Mouse (Mus musculus) fibroblast of lung, adult 2 months (primary cell): ENCODE results near the gene Usb1.
A peak's percentile ranks its signal among the peaks of the same experiment; 100 is the strongest.

ENCODE experiments used
- DNase-seq: peaks from one replicate; pipeline ENCODE4 v3.0.0-alpha.2; 2011; ENCODE audit warnings: low read depth

Gene Usb1

DNA sequence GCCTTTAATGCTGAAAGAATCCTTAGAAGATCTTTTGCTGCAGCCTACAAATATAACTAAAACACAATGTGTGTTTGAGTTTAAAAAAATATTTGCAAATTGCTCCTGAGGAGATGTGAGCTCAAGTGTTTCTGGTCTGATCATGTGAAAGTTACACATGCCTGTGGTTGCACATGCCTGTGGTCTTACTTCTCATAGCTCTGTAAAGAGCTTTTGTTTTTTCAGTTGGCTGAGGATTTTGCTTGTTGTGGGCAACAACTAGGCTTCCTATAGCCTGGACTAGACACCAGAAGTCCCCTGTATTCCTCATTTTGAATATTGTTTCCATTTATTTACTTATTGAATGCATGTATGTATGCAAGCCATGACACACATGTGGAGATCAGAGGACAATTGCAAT is 4.3 kb downstream of the Usb1 start:
- peak; percentile 40 for DNase-seq

DNA sequence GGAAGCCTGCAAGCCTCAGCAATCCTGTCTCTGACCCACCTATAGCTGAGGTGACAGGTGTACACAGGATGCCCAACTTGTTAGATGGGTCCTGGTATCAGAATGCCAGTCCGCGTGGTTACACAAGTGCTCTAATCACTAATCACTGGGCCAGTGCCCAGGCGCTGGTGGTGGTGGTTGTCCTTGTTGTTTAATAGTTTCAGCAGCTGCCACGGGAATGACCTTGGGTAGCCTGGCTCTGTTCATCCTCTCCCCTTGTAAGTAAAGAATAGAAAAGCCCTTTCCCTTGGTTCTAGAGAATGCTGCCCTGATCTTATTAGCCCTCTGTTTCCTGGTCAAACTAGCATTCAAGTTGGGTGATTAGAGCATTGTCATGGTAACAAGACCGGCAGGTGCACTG is 9.6 kb downstream of the Usb1 start:
- no peak for DNase-seq

DNA sequence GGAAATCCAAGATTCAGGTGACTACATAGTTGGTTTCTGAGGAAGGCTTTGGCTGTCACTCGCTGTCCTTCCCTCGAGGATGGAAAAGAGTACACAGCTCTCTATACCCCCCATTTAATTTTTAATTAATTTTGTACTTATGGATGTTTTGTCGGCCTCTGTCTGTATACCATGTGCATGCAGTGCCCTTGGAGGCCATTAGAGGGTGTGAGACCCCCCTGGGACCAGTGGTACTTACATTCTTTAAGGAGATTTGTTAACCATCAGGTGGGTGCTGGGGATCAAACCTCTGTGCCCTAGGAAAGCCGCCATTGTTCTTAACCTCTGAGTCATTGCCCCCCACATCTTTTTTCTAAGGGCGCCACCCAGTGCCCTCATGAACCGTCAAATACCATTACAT is 12.6 kb downstream of the Usb1 start:
- no peak for DNase-seq

DNA sequence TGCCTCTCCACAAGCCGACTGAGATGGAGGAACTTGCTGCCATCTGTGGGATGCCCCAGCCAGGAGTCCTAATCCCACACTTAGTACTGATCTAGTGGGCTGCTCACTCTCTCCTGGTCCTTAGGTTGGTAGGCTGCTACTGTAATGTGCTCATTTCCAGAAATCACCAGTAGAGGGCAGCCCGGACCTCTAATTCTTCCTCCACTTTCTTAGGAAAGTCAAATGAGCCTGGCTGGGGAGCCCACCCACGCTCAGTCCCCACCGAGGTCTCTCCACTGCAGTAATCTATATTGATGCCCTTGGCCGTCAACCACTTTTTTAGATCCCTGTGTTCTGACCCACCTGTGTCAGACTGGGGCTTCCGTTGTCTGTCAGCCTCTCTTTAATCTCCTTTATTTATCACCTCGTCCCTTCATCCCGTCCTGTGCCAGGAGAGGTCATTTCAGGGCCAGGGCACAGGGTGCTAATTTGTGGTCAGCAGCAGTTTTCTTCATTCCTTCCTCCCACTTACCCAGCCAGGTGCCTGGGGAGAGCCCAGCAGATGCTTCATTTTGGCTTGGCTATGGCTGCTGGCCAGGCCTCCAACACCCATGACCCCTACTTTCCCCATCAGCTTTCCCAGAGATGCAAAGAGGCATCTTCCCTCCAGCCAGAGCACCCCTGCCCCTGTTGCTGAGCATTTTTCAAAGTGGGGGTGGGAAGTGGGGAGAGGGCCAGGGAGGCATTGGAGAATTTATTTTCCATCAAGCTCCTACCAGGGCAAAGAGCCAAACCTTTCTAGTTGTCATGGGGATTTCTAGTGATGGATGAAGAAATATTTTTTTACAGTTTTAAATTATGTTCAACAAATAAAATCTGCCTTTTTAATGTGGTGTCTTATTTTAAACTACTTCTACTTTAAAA is 14.8 kb downstream of the Usb1 start:
- no peak for DNase-seq

DNA sequence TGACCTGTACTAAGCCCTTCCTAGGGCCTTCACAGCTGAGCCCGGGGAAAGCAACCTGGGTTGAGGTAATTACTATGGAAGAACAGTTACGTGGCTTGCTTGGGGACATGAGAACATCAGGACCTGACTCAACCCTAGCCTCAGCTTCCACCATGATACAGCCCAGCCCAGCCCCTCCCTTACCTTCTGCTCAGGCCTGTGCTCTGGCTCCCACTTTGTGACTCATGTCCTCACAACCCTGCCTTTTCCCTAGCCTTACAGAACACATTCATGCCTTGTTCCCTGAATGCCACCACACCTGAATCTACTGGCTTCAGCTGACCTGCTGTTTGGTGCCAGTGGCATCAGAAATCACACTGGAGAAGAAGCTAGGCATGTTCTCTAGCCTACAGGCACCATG is 16.3 kb downstream of the Usb1 start:
- DNase-seq: no peak

DNA sequence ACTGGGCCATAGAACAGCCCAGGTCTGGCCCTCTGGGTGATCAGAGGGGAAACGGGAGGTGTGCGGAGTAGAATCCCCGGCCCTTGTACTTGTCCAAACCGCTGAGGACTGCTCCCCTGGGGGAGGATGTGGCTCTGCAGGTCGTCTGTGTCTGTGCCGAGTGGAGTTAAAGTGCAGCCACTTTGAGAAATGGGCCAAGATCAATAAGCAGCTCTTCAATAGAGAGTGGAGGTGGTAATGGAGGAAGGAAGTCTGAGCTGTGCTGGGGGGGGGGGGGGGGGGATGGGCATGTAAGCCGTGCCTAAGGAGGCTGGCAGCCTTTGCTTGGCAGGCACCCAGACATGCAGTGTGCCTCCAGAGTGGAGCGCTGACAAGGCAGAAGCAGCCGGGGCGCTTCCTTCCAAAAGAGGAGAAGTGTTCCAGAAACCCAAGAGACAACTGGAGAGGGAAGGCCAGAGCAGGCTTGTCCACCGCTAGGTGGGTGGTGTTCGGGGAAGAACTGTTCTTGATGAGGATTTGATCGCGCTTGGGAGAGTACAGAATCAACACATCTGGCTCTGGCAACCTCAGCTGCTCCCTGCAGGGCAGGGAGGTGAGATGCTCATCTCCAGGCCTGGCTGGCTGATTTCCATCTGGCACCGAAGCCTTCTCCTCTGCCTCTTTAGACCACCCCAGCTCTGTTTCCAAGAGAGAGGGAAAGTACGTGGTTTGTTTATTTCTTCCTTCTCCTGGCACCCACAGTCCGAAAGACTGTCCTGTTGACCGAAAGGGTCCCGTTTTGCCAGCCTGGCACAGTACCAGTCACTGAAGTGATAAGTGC is 16.9 kb downstream of the Usb1 start:
- DNase-seq: no peak

DNA sequence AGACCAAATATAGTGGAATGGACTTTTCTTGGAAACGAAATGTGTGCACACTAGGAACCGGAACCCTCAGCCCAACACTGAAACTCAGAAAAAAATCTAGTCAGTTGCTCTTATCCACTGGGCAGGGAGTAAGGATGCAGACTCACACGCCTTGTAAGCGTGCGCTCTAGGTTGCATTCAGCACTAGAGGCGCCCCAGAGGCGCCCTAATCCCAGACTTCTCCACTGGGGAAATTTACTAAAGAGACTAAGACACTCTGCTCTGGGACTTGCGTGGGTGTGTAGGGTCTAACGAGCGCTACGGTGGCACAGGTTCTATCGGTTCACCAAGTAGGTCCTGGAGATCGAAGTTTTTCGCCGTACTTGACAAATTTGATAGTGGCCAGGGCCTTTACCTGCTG is 19.4 kb downstream of the Usb1 start:
- no peak for DNase-seq

DNA sequence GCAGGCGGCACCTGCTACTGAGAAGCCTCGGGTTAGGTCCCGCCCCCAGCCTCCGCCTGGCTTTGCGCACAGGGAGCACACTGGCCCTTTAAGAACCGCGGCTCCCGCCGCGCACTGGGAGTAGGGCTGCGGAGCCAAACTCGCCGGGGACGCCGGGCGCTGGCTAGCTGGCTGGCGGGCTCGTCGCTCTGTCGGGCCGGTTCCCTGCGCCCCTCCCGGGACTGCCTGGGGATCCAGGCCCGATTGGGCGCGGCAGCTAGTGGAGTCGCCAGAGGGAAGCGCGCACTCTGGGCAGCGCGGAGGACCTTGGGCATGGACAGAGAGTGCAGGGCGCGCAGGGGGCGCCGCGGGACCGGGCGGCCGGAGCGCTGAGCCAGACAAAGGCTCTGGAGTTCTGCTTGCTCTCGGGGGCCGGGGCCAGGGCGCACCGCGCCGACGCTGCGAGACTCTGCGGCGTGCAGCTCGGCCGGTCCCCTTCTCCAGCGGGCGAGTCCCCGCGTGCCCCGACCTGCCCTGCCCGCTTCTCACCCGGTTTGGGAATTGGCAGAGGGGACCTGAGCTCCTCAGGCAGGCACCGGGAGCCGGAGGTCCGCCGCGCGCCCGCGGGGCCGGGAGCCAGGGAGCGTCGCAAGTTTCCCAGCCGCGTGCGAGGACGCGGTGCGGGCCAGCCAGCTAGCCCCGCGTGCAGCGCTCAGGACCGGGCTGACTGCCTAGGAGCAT is 20.2 kb downstream of the Usb1 start, which contains the start of gene Mmp15:
Gene Mmp15 (plus strand): TSS at position 118 of the 720 bp plus-strand sequence.
- DNase-seq: no peak

DNA sequence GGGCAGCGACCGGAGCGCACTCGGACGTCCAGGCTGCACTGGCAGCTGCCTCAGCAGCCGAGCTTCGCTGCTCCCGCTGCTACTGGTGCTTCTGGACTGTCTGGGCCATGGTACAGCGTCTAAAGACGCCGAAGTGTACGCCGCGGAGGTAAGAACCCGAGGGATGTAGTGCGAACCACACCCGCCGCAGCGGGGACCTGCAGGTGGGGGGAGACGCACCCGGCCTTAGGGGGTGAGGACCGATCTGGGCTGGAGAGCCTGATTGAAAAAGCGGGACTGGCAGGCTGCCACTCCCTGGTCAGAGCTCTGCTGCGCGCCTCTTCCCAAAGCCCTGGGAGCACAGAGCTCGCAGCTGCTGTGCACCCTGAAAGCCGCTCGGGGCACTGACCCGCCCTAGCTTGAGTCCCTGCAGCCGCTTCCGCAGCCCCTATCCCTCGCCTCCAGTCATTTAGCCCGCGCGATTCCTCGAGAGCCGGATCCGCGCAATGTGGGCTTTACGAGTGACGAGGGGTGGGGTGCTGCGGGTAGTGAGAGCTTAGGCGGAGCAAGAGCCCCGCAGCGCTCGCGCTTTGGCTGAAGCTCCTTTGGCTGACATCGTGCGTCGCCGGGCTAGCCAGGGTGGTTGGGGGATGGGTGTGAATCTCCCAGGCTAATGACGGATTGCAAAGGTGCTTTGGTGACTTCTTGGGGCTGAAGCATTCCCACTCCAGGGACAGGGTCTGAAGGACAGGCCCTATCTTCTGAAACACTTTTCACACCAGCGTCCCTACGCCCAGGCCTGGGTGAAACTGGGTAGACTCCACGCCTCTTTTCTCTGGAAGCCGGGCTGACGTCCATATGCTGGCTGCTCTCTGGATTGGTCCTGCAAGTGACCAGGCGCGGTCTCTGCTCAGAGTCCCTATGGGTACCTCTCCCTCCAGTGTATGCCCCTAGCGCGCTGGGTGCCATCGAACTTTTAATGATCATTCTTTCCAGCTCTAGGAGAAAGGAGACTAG is 21.1 kb downstream of the Usb1 start:
- no peak for DNase-seq

DNA sequence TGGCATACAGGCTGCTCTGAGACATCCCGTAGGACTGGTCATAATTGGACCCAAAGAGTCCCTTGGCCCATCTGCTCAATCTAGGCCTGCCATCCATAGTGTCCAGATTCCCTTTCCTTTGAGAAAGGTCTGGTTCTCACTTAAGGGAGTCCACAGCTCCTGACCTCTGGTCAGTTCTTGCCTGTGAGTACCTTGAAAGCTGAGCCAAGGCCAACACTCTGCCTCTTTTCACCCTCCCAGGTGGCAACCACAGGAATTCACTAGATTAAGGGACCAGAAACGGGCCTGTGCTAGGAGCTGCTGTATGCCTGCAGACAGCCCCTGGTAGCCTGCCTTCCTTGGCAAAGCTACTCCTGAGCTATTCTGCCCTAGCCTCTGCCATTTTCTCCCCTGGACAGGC is 22.5 kb downstream of the Usb1 start:
- no peak for DNase-seq

DNA sequence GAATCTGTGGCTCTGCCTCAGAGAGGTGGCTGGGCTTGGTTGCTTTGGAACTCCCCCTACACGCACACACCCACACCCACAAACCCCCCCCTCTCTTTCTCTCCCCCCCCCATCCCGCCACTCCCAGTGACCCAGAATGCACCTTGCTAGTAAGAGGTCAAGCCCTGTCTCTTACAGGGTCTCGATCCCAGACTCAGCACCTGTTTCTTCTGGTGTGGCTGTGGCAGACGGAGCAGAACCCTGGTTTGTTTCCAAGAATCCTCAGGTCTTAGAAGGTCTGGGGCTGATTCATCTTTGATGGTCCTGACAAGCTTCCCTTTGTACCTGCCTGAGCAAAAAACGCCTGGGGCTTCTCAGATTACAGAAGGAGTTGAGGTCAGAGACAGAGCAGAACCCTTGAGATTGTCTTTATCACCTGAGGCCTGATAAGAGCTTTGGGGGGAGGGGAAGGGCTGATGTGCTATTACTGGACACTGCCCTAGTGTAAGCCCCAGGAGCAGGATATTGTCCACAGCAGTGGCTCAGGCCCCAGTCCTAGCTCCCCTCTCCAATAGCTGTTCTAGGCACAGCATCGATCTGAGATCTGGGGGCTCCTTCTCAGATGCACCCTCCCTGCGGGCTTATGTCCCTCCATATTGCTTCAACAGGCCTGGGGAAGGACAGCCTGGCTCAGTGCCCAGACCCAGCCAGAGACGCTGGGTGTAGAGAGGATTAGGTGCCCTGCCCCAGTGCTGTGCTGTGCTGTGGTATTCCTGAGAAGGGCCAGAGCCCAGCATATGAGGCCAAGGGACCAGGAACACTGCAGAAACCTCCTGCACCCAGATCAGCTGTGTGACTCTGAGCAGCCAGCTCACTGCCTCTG is 26.7 kb downstream of the Usb1 start:
- DNase-seq: no peak

DNA sequence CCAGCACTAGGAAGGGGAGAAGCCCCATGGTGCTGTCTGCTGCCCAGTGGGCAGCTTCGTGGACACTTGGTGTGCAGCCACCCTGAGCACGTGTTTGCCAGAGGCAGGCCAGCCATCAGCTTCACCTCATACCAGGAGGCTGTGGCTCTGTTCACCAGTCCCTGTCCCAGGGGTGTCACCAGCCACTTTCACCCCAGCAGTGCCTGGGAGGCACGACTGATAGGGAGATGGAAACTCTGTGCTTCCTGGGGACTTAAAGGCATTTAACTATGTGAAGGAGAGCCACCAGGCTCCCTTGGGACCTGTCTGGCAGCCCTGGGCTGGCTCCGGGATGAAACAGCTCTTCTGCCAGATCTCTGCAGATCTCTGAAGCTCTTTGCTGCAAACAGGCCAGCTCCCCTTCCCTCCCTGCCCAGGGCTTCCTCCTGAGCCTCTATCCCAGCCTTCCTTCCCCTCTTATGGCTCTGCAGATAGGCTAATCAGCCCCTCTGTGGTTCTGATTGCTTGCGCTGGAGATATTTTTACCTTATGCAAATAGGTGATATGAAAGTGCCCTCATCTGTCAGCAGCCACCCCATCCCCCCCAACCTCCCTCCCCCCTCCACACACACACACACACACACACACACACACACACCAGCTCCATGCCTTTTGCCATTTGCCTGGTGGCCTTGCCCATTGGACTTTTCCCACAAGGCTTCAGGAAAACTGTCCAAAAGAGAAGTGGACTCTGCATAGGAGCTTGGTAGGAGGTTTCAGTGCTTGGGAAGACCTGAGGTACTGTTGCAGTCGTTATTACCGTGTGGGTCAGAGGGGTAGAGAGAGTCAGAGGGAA is 28.3 kb downstream of the Usb1 start:
- no peak for DNase-seq

DNA sequence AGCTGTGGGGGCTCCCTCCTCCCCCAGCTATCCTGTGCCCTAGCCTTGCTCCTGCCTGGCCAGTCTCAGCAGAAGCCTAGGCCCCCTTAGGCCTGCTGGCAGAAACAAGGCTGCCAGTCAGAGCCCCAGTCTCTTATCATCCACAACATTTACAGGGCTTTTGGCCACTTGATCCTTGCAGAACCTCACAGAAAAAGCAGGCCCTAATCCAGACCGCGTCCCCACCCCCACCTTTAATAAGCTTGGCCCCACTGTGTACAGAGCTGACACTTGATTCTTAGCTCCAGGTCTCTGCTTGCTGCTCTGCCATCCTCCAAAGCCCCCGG is 28.9 kb downstream of the Usb1 start:
- DNase-seq: no peak

DNA sequence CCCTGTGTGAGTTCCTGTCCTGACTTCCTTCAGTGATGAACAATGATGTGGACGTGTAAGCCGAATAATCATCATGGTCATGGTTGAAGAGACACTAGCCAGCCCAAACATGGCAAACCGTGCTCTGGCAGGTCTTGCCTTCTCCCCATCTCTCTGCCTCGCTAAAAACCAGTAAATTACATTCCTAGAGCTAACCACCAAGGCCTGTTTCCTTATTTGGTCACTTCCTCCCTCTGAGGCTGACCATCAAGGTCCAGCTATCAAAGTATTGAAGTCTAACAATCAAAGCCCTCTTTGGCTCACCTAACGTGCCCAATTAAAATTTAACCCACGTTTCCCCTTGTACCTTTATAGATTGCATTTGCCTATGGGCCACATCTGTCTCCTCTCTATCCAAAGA is 30.2 kb downstream of the Usb1 start:
- no peak for DNase-seq

DNA sequence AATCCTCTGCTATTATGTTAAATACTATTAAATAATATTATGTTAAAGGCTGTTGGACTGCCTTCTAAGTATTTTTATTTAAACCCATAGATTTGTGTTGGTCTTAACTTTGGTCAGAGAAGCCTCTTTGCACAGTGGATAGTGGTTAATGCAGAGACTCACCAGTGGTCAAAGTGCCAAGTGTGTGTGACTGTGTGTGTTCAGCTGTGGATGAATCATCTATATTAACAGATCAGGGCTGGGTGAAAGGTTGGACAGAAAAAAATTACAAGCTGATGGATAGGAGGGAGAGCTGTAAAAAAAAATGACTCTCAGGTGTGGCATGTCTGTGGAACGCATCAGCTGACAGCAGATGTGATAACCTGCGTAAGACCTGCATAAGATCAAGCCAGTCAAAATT is 31.8 kb downstream of the Usb1 start:
- no peak for DNase-seq

DNA sequence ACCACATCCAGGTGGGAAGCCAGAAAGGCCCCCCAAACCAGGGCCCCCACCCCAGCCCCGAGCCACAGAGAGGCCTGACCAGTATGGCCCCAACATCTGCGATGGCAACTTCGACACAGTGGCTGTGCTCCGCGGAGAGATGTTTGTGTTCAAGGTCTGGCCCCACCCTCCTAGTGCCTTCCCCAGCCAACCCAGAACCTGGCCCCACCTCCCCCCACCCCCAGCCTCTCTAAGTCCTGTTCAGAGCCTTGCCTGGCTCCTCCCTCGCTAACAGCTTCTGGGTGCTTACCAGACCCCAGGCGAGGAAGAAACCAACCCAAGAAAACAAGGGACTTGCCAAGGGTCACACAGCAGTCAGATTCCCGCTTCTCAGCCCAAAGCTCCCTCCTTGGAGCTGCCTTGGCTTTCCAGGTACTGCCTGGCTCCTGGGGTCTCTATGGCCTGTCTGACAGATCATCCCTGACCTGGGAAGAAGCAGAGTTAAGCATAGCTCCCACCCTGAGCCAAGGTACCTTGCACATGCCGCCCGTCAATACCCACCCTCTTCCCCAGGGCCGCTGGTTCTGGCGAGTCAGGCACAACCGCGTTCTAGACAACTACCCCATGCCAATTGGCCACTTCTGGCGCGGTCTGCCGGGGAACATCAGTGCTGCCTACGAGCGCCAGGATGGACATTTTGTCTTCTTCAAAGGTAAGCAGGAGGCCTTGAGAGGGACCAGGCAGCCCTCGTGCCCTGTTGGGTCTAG is 37.7 kb downstream of the Usb1 start:
- DNase-seq: no peak

DNA sequence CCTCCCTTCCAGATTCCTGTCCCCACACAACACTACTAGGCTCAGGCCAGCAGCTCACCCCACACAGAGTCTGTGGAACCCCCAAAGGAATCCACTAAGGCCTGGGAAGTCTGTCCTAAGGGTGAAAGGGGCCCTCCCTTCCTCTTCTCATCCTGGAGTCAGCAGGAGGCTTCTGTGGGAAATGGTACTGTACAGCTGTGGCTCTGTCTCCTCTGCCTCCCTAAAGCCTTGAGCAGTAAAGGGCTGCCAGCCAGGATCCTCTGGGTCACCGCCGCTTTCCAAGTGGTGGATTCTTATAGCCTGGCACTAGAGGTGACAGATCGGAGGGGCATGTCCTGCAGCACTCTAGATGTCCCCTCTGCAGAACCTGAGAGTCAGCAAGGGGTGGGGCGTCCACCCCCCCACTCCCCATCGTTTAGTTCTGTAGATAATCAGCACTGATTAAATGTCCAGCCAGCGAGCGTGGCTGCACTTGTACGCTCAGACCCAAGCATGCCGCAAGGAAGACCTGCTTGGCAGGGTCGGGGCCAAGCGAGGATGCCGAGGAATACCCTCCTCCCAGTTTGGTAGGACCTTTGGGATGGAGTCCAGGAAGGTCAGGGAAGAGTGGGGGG is 41.4 kb downstream of the Usb1 start:
- DNase-seq: no peak

DNA sequence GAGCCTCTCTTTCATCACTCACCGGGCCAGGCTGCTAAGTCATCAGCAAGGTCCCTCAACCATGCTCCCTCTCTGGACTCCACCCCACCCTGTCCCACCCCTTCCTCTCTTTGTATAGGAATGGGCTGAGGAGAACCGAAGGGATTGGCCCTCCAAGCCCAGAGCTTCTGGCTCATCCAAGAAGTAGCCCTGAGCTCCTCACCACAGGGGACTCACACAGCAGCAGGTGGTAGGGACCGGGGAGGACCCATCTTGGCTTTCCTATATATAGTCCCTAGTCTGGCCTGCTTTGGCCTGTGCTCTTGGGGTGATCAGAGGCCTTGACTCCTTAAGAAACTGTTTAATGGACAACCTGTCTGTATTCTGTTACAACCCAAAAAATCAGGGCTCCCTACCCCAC is 42.3 kb downstream of the Usb1 start:
- DNase-seq: no peak
